Mouse (Mus musculus) lung, postnatal 36 days (tissue): ENCODE data around the gene Tph2.
"Not testable (repeated sequence)": the region's sequence is repeated elsewhere in the genome, so short reads cannot be mapped to it uniquely, and the experiment has no call there.

Experiments used
- DNase-seq: peaks from one replicate; pipeline ENCODE4 v3.0.0; 2022; ENCODE audit warnings: mixed read lengths

Tph2 gene

DNA sequence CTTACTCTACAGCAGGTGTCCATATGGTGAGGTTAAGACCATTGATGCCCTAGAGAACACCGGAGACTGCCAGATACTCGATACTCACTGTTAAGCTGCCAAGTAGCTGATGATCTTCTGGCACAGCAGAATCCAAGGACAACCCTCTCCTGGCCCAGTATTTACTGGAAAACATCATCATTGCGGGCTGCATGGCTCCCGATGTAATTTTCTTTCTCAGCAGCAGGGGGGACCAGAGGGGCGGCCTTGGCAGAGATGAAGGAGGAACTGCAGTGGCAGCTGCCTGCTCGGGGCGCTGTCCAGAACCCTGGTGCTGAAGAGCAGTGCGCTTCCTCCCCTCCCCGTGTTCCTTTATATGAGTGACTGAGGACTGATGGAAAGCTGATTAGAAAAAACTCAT, at the start of gene Tph2:
Gene Tph2, minus strand, starts transcription at position 326 of the 400 bp plus-strand sequence.
- DNase-seq, result peak; percentile 67

DNA sequence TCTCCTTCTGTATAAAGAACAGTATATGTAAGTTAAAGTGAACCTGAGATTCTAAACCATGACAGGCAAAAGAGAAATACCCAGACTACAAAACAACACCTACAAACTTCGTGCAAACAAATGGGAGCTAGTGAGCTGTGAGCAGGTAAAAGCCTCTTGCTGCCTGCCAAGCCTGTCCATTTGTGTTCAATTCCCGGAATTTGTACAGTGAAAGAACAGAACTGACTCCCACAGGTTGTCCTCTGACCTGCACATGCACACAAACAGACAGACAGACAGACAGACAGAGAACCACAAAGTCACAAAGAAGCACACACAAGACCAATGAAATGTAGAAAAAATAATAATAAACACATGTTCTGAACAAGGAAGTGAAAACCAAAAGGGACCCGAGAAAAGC, 49.0 kb upstream of the Tph2 start:
- DNase-seq, result no peak

DNA sequence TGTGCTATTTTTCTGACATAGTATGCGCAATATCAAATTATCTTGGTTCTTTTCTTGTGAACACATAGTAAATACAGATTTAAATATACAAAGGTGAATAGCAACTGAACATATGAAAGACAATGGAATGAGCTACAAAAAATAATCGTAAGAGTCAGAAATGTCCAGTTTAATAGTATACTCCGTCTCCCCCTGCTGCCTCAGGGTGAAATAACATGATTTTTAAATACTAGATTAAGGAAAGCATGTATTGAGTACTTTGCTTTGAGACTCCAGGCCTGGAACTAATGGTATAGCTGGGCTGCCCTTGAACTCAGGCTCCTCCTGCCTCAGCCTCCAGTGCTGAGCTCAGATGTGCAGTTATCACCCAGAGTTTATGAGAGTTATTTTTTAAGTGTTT, 47.7 kb upstream of the Tph2 start:
- DNase-seq, result no peak

DNA sequence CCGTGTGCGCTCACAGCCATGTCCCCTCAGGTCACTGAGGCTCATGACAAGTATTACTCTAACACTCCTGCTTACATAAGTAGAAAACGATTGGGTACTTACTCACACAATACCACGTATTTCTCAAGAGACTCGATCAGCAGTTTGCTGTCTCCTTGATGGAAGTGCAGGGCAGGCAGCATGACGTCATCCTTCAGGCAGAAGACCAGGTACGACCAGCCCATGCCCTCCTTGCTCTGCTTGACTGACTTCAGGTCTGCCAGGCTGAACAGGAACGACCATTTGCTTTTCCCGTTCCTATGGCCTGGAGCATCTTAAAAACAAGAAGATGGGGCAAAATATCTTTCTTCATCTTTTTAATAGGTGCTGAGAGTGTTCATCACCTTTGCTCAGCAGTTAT, 44.2 kb upstream of the Tph2 start:
- DNase-seq, result no peak

DNA sequence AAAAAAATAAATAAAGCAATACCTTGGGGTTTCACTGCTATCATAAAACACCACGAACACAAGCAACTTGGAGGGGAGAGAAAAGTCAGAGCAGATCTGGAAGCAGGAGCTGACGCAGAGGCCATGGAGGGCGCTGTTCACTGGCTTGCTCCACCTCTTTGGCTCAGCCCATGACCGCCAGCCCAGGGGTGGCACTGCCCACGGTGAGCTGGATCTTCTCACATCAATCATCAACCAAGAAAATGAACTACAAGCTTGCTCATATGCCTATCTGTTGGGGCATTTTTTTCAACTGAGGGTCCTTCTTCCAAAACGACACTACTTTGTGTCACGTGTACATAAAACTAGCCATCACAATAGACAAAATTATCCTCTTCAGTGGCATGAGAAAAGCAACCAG, 41.8 kb upstream of the Tph2 start:
- no peak for DNase-seq

DNA sequence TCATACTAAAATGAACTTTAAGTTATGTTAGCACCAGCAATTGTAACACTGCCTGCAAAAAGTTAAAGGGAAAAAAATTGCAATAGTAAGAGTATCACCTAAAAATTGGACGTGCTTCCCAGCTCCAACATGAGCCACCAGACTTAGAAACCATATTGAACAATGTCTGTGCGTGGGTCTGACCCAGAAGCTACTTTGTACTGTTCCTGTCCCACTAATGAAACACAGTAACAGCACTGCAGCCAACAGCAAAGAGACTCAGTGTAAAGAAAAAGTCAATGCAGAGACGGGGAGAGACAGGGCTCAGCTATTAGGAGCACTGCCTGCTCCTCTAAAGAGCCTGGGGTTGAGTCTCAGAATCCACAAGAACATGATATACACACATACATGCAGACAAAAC, 39.0 kb upstream of the Tph2 start:
- DNase-seq, result no peak

DNA sequence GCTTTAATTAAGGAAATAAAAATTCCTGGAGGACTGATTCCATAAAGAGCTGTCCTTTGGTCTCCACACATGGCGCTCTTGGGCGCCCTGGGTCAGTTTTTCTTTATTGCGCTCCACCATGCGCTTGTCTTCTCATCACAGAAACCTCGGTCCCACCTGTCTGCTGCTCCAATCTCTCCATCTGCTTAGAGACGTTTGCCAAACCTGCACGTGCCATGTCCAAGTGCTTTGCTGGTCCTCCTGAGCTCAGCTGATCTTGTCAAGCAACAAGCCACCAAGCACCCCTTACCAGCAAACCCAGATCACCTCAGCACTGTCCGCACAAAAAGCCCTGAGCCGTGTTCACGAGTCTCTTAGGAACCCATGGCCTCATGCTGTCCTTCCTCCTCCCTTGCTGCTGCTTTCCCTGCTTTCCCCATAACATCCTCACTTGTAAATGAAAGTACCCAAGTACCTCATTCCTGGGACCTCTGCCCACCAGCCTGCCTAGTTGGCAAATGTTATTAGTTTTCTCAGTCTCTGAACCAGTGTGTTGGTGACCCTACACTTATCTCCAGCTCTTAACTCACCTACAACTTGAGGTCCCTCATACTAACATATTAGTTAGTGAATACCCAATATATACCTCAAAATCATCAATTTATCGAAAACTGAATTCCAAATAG, 28.2 kb upstream of the Tph2 start:
- DNase-seq, result no peak

DNA sequence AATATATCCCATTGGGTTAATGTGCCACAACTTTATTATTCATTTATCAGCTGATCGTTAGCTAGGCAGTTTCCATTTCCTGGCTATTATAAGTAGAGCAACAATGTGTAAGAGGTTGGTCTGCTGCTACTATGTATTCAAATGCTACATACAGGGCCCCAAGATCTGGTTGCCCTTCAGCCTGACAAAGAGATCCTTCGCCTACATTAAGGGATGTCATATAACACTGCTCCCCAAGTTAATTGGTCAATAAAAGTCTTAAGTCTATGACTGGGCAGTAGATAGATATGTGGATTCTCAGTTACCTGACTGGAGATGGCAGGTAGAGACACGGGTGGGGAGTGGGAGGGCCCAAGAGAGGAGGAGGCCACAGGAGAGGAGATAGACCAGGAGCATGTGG, 21.0 kb upstream of the Tph2 start:
- DNase-seq, result no peak

DNA sequence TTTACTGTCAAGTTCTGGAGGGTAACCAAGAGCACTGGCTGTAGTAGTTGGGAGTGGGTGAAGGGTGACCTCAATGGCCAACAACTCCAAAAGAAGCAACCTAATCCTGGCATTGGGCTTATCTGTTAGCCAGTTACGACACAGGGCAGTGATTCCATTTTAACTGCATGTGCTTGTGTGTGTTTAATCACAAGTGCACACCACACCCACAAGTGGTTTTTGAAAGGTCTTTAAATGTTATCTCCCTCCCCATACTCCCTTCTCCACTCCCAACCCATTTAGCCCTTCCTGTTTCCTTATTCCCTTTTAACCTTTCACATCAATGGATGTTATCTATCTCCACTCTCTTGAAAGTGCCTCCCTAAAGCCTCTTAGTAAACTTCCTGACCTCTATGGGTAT, 20.5 kb upstream of the Tph2 start:
- peak; percentile 13 for DNase-seq

DNA sequence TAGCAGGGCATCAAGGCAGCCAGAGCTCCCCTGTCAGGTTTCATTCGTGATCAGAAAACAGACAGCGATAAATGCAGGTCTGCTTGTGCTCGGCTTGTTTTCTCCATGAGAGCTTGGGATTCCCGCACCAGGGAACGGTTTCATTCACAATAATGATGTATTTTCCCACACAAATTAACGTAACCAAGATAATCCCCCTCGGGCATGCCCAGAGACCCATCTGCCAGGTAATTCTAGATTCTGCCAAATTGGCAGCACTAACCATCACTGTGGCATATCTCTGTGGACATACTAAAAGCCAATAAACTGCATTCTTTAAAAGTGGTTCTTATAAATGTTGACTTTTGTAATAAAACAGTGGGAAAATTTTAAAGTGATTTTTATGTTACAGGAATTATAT, 6.4 kb upstream of the Tph2 start:
- no peak for DNase-seq

DNA sequence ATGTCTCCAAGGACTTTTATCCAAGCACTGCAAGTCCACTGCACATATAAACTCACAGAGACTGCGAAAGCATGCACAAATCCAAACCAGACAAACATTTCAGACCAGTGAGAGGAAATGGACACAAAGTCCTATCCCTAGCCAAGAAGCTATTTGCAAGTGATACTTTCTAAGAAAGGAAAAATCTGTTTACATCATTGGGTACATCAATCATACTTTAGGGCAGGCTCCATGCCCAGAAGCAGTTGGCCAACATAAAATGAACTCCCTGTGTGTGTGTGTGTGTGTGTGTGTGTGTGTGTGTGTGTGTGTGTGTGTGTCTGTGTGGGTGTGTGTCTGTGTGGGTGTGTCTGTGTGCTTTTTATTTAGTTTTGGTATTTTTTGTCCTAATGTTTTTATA, 2.6 kb upstream of the Tph2 start:
- no peak for DNase-seq

DNA sequence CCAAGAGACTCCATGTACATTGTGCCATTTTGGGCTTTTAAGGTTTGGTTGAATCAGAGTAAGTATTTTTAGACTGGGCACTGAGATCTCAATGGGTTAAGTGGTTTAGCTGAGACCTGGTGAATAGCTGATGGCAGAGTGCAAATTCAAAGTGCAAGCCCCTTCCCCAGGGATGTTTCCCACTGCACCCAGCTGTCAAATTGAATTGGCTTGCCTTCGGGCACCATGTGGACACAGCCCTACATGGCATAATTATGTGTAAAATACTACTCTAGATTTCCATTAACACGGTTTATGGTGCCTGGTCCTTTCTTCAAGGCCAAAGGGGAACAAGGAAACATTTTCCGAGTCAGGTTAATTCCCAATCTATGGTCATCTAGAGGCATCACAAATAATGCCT, 3.8 kb downstream of the Tph2 start:
- DNase-seq, result no peak

DNA sequence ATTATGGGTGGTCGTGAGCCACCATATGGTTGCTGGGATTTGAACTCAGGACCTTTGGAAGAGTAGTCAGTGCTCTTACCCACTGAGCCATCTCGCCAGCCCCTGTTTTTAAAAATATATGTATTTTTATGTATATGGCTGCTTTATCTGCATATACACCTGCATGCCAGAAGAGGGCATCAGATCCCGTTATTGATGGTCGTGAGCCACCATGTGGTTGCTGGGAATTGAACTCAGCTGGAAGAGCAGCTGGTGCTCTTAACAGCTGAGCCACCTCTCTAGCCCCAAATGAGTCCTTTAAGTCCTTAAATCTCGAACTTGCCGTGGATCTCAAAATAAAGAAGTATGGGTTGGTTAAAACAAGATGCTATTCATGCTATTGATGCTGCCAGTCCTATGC, 6.8 kb downstream of the Tph2 start:
- not testable (repeated sequence) for DNase-seq

DNA sequence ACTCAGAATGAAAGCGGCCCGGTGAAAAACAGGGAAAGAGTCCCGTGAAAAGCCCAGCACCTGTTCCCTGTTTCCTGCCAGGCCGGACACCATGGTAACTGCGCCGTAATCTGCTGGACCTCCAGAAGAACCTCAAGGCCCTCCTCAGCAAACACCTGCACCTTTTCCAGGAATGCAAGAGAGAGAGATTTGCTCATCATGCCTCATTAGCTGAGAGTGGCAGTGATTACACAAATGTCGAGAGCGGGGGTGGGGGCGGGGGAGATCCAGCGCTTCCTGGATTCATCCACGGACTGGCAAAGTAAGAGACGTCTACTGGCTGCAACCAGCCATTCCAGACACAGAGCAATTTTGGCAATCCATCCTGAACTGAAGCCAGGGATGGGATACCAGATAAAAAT, 9.2 kb downstream of the Tph2 start:
- no peak for DNase-seq

DNA sequence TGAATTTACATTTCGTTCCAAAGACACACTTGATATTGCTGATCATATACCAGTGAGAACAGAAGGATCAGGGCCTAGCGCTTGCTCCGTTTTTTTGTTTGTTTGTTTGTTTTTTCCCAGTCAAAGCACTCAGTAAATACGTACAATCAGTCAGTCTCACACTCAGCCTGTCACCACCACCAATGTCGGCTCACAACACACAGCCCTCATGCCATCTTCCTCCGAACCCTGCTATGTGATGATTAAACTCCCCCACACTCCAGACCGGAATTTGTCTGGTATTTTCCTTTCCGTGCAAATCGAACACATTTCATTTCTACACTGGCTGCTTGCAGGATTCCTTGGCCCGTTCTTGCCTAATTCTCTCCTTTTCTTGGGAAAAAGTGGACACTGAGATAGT, 11.5 kb downstream of the Tph2 start:
- no peak for DNase-seq

DNA sequence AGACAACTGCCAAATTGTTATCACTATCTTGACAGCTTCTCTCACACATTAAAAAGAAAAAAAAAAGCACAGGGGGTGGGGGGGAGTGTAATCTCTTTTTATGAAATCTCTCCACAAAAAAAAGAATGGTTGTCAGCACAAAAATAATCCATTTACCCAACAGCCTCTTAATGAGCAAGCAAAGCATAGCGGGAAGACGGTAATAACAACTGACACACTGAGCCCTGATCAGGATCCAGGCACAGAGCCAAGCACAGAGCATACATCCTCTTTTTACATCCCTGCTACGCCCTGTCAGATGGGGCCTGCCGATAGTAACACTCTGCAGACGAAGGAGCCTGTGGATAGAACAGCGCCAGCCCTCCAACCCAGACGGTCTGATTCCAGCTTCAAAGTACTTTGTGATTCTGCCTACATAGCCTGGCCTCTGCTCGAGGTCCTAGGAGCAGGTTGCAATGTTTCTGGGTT, 13.4 kb downstream of the Tph2 start:
- peak; percentile 47 for DNase-seq

DNA sequence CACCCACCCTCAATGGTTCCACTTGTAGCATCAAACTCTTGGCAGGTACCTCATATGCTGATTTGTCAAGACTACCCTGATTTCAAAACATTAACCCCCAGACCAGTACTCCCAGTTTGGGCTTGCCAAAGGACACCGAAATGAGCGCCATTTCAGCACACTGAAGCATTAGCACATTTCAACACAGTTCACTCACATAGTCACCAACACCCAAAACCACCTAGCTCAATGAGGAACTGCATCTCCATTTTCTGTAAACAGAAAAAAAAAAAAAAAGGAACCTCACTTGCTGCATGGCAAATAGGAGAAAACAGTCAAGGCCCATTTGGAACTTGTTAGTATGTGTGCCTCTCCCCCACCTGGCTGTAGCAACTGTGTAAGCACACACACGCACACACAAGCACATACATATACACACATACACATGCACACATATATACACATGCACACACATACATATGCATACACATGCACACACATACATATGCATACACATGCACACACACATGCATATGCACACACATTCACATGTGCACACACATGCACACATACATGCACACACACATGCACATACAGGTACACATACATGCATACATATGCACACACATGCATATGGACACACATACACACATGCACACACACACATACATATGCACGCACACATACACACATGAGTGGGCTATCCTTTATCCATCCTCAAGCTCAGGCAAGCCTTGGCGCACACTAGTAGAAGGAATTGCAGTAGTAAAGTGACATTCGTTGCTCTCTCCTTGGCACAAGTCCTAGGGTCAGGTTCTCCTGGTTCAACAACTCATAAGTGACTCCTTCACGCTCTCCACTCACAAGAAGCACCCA, 14.1 kb downstream of the Tph2 start:
- DNase-seq, result peak; percentile 14

DNA sequence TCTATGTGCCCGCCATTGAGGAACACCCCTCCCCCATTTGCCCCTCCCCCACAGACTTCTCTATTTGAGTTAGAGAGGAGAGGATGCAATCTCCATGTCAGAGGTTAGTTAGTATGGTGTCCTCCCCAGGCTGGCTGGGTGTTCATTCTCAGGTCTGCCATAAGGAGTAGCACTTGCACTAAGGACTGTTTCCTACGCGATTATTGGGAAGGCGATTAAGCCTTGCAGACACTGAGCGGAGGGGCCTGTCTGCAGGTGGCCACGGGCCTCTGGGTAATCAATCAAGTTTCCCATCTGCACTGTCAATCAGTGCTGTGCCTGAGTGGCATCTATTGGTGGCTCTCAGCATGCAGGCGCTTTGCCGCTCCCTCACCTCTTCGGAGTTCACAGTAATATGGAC, 15.4 kb downstream of the Tph2 start:
- no peak for DNase-seq

DNA sequence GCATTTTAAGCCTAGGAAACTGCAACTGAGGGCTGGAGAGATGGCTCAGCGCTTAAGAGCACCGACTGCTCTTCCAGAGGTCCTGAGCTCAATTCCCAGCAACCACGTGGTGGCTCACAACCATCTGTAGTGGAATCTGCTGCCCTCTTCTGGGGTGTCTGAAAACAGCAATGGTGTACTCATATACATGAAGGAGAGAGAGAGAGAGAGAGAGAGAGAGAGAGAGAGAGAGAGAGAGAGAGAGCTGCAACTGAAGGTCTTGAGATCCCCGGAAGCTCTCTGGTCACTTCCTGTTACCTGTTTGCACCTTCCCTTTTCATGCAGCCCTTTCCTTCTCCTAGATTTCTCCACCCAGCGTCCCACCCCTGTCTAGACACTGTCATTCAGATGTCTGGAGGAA, 24.5 kb downstream of the Tph2 start:
- DNase-seq, result no peak

DNA sequence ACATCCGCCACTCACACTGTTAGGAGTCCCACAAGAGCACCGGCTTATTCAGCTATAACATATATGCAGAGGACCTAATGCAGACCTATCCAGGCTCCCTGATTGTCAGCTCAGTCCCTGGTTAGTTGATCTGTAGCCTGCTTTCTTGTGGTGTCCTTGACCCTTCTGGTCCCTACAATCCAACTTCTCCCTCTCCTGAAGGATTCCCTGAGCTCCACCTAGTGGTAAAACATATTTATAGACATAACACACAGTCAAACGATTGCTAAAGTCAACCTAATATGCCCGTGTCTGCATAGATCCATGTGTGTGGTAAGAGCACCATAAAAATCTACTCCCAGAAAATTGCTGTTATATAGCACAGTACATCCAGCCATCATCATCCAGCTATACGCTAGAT, 37.5 kb downstream of the Tph2 start:
- no peak for DNase-seq

DNA sequence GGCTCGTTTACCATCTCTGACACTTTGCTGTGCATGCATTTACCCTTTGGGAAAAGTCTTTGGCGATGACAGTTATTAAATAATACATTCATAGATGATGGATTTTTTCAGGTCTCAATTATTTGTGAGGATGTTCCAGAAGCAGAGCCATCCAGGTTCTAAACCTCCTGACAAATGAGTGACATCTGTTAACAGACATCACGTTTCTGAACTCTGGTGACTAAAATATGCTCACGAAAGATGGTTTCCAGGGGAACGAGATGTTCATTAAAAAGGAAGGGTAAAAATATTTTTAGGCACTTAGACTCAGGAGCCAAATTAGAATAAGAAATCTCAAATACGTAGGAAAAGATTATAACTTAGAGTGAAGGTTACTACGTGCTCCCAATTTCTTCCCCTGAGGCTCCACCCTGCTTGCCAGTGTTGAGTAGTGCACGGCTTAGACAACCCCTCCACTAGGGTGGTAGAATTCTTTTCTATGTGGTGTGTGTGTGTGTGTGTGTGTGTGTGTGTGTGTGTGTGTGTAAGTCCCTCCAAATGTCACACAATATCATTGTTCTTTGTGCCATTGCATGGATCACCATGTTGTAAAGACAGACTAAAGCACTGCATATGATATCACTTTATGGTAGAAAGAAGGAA, 38.4 kb downstream of the Tph2 start:
- no peak for DNase-seq

DNA sequence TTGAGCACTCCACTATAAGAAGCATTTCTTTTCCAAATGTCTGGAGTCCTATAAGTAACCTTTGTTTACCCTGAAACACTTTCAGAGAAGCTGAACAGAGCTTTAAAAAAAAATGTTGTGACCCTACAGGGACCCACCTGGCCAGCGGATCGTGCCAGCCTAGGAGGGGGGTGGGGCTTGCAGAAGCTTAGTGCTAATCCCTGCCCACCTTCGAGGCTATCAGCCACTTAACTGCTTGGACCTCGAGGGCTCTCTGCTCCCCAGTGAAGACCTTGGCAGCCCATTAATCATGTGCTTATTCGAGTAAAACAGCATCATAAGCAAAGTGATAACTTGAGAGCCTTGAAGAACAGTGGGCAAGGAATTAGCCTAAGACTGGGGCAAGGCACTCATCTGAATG, 40.3 kb downstream of the Tph2 start:
- no peak for DNase-seq

DNA sequence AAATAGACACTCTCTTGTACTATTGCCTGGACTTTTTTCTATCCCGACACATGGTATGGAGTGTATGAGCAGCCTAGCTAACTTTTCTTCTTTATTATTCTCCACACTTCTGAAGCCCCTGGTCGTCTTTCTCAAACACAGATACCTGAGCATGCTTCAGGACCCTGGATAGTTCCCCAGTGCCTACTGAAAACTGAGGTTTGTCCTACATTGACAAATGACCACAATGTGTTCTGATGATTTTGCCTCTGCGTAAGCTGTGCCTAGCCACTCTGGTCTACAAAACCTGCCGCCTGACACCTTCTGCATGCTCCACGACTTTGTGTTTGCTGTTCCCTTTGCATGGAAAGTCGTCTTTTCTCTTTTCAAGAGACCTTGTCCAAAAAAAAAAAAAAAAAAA, 41.2 kb downstream of the Tph2 start:
- peak; percentile 6 for DNase-seq

DNA sequence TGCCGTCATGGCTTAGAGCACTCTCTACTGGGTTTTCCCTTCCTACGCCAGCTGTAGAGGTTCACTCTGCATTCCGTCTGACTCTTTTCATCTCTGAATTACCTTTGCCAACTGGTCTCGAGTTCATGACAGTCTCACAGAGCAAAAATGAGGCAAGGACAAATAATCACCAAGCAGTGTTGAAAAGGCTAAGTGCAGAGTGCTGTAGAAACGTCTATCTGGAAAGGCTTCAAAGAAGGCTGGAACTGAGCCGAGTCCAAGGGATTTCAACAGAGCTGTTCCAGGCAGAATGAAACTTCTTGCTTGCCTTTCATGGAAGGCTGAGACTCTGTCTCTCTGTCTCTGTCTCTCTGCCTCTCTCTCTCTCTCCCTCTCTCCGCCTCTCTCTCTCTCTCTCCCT, 47.8 kb downstream of the Tph2 start:
- DNase-seq, result peak; percentile 12
